Mouse (Mus musculus) spleen, adult 2 months (tissue): ENCODE results near the gene B3gat1.

Source experiments
- CTCF ChIP-seq: fragments of 200-500 bp; IDR thresholded peaks from 2 replicates; pipeline ENCODE4 v1.5.1; 2011; ENCODE audit warnings: mild to moderate bottlenecking, inconsistent platforms; ENCODE audit not compliant: insufficient read depth, insufficient read length, insufficient replicate concordance; ENCODE audit errors: extremely low read depth
- POLR2A ChIP-seq: fragments of 200-500 bp; IDR thresholded peaks from 2 replicates; pipeline ENCODE4 v1.6.1; 2011; ENCODE audit warnings: low read depth, low read length, inconsistent platforms

- TF ChIP-seq CTCF (no peak), POLR2A (no peak)
Measured at GRCm38 (mm10) chr9:26762477-26762876, 28.9 kb downstream of the B3gat1 start.
